Mouse (Mus musculus): ENCODE measurements around the gene Mrpl27. TPM values are rescaled to one million over a fixed set of nuclear protein-coding genes. Genes with fewer than 3 reads are reported as not detected.
"Not testable (repeated sequence)": the region's sequence is repeated elsewhere in the genome, so short reads cannot be mapped to it uniquely, and the experiment has no call there.

Mrpl27 gene
- polyA plus RNA-seq, 1 experiment from 2014 or later = 138 TPM

DNA sequence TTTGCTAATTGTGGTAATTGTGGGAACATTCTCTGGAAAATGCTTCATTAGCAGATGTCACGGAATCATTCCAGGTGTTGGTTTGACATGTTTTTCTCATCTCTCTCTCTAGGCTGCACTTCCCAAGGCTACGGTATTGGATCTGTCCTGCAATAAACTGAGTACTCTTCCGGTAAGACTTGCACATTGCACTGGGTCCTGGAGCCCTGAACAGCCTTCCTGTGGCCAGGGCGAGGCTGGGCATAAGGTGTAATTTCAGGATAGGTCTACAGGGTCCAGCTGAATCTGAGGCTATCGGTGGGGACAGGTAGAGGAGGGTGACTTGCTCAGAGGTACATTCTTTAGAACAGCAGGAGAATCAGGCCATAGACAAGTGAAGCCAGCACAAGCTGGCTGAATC, 21.6 kb upstream of the Mrpl27 start:
- Histone ChIP-seq H3K36me3 (replicated peaks) (peaks cover 46% of the 10 kb centered on the region), H3K9me3 (no peaks in the 10 kb centered on the region), H3K4me1 (peaks cover 14% of the 10 kb centered on the region), H3K4me2 (no peak overlapping the region), H3K27me3 (replicated peaks) (no peaks in the 10 kb centered on the region), H3K4me3 (no peak overlapping the region), H3K27ac (no peak overlapping the region), H3K9ac (no peak overlapping the region)
- ATAC-seq (replicated peaks) = no peak
- WGBS = 94% methylated on average over 5 of the region's 5 CpGs

DNA sequence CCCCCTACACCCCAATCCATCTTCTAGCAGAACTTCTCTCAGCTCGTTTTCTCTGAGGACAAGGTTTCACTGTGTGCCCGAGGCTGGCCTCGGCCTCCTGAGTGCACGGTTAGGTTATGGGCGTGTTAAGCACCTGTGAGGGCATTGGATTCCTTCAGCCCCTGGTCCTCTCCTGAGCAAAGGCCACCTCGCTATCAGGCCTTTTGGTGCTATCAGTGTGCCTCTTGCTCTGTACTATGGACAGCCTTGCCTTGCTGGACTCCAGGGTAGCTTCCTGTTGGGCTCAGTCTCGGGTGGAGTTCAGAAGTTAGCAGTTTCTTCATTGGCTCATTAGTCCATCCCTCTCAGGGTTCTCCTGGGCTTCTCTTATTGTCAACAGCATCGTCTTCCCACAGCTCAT, 20.6 kb upstream of the Mrpl27 start:
- Histone ChIP-seq H3K9ac (no peak overlapping the region), H3K4me3 (no peak overlapping the region), H3K36me3 (replicated peaks) (peaks cover 57% of the 10 kb centered on the region), H3K4me1 (peaks cover 14% of the 10 kb centered on the region), H3K9me3 (no peaks in the 10 kb centered on the region), H3K4me2 (no peak overlapping the region), H3K27ac (no peak overlapping the region), H3K27me3 (replicated peaks) (no peaks in the 10 kb centered on the region)
- 92% methylated on average over 8 of the region's 8 CpGs for WGBS
- ATAC-seq (replicated peaks) = no peak

DNA sequence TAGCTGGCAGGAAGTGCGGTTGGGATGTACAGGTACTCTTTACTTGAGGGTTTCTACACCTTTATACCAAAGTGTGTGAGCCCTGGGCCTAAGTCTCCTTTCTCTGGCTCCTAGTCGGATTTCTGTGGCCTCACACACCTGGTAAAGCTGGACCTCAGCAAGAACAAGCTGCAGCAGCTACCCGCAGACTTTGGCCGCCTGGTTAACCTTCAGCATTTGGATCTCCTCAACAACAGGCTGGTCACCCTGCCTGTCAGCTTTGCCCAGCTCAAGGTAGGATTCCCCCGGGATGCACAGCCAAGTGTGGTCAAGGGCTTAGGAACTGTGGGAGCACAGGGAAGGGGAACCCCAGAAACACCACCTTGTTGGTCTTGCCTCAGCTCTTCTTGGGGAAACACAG, 19.1 kb upstream of the Mrpl27 start:
- WGBS = 90% methylated on average over 5 of the region's 5 CpGs
- no peaks in the 10 kb centered on the region for H3K27me3 ChIP-seq (replicated peaks)
- H3K4me3 ChIP-seq = no peak overlapping the region
- H3K36me3 ChIP-seq (replicated peaks) = peaks cover 63% of the 10 kb centered on the region
- no peak for ATAC-seq (replicated peaks)
- no peak overlapping the region for H3K27ac ChIP-seq
- no peak overlapping the region for H3K4me2 ChIP-seq
- H3K4me1 ChIP-seq = peaks cover 14% of the 10 kb centered on the region
- H3K9me3 ChIP-seq = no peaks in the 10 kb centered on the region
- no peak overlapping the region for H3K9ac ChIP-seq

DNA sequence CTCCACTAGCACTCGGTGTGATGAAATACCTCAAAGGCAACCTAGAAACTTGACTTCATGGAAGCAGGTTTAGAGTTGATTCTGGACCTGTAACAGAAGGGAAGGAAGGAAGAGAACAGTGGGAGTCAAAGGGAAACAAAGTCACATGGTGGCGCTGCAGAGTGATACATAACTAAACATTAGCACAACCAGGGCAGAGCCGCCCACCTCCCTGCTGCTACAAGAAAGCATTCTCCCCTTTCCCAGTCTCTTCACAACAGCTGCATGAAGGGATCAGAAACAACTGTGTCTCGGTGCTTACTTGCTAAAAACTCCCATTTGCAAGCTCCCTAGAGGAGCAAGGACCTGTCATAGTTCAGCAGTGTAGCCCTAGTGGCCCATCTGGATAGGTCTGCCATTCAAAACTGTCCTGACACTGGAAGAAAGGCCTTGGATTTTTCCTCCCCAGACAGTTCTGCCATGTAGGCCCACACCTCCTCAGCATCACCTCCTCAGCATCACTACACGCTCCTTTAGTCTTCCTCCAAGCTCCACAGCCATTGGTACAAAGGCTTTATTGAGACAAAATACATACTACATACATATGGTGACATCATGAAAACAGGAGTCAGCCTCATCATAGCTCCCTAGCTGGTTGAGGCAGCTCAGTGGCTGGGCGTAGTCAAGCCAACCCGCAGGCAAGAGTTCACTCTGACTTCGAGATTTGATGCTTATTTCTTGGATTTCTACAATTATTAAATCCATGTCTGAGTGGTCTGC, 8.9 kb upstream of the Mrpl27 start:
- H3K36me3 ChIP-seq (replicated peaks) = peaks cover 65% of the 10 kb centered on the region
- 85% methylated on average over 8 of the region's 8 CpGs for WGBS

DNA sequence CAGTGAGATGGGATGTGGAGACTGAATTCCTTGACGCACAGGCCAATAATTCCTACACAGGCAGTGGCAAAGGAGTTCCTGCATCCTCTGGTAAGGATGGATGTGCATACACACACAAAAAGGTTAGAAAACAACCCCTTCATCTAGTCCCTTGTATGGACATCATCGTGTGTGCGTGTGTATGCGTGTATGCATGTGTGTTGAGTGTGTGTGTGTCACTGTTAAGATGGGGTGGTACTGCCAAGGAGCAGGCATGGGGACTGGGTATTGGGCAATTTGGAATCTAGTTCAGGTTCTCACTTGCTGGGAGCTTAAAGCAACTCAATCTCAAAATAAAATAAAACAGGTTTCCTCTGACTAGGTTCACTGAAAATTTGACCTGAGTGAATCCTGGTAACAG, 7.1 kb upstream of the Mrpl27 start:
- 95% methylated on average over 4 of the region's 4 CpGs for whole genome bisulfite sequencing
- H3K4me1 ChIP-seq = no peaks in the 10 kb centered on the region
- peaks cover 47% of the 10 kb centered on the region; the same call in 1 of the 2 replicates for H3K36me3 ChIP-seq (replicated peaks)
- H3K9ac ChIP-seq = no peak overlapping the region
- H3K4me2 ChIP-seq = no peak overlapping the region
- H3K27ac ChIP-seq = no peak overlapping the region
- no peaks in the 10 kb centered on the region for H3K9me3 ChIP-seq
- no peaks in the 10 kb centered on the region for H3K27me3 ChIP-seq (replicated peaks)
- no peak for ATAC-seq (replicated peaks)
- H3K4me3 ChIP-seq = no peak overlapping the region

More for the DNA sequence above, 8.9 kb upstream of the Mrpl27 start:
- no peaks in the 10 kb centered on the region for H3K9me3 ChIP-seq
- no peak overlapping the region for H3K4me2 ChIP-seq
- ATAC-seq (replicated peaks) = no peak
- H3K9ac ChIP-seq = no peak overlapping the region
- H3K4me1 ChIP-seq = no peaks in the 10 kb centered on the region
- H3K4me3 ChIP-seq = no peak overlapping the region
- no peaks in the 10 kb centered on the region for H3K27me3 ChIP-seq (replicated peaks)
- no peak overlapping the region for H3K27ac ChIP-seq

DNA sequence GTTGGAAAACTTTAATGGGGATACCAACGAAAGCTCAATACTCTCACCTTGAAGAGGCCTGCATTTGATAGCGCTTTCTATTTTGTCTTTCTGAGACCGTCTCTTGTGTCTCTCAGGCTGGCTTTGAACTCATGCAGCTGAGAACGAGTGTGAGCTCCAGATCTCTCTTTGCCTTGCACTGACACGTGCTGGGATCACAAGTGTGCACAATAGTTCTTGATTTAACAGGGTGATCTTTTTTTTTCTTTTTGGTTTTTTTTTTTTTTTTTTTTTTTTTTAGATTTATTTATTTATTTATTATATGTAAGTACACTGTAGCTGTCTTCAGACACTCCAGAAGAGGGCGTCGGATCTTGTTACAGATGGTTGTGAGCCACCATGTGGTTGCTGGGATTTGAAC, 2.3 kb upstream of the Mrpl27 start:
- H3K4me2 ChIP-seq; H3K27ac ChIP-seq; H3K4me3 ChIP-seq; H3K27me3 ChIP-seq (replicated peaks); H3K9ac ChIP-seq; ATAC-seq (replicated peaks); H3K9me3 ChIP-seq; H3K36me3 ChIP-seq (replicated peaks): not testable (repeated sequence)
- H3K4me1 ChIP-seq = peaks cover 20% of the 10 kb centered on the region
- WGBS = 88% methylated on average over 7 of the region's 7 CpGs

DNA sequence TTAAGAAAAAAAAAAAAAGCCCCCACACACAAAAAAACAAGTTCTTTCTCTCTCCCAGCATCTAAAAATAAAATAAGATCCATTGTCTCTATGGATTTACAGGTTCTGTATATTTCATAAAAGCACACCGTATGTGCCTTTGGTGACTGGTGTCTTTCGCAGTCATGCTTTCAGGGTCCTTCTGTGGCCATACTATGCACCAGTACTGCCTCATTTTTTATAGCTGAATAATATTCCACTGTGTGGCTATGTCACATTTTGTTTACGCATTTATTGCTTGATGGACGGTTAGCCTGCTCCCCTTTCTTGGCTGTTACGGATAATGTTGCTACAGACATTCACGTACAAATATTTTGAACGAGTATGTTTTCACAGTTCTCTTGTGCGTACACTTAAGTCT, 594 bp upstream of the Mrpl27 start:
- H3K36me3 ChIP-seq (replicated peaks) = 0 out of 2 replicates have a peak, but pooled peaks cover 4% of the 10 kb centered on the region
- no peaks in the 10 kb centered on the region for H3K9me3 ChIP-seq
- H3K9ac ChIP-seq = no peak overlapping the region
- H3K4me3 ChIP-seq = peak overlapping the region; percentile 83
- H3K4me1 ChIP-seq = peaks cover 20% of the 10 kb centered on the region
- peak overlapping the region; percentile 83 for H3K4me2 ChIP-seq
- ATAC-seq (replicated peaks) = no peak
- H3K27ac ChIP-seq = no peak overlapping the region
- no peaks in the 10 kb centered on the region for H3K27me3 ChIP-seq (replicated peaks)
- 45% methylated on average over 8 of the region's 8 CpGs for WGBS

DNA sequence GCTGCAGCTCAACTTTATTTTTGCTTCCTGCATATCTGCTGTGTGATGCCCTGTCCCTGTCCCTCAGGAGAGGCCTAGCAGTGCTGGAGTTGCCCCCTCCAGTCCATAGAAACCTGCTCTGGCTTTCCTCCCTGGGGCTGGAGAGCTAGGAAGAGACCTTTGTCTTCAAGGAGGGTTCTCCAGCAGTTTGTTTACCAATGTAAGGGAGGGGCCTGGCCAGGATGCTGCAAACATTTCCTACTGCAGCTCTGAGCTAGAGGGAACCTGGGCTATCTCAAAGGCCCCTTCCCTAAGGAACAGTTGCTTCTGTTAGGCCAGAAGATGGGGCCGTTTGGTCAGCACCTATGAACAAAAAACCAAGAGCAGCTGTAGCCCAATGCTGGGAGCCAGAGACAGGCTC, 7.8 kb downstream of the Mrpl27 start:
- Histone ChIP-seq H3K4me1 (no peaks in the 10 kb centered on the region), H3K27me3 (replicated peaks) (no peaks in the 10 kb centered on the region), H3K4me2 (no peak overlapping the region), H3K9me3 (no peaks in the 10 kb centered on the region), H3K9ac (no peak overlapping the region), H3K36me3 (replicated peaks) (peaks cover 24% of the 10 kb centered on the region), H3K27ac (no peak overlapping the region), H3K4me3 (no peak overlapping the region)
- 77% methylated on average over 1 of the region's 1 CpGs for WGBS
- ATAC-seq (replicated peaks) = no peak

DNA sequence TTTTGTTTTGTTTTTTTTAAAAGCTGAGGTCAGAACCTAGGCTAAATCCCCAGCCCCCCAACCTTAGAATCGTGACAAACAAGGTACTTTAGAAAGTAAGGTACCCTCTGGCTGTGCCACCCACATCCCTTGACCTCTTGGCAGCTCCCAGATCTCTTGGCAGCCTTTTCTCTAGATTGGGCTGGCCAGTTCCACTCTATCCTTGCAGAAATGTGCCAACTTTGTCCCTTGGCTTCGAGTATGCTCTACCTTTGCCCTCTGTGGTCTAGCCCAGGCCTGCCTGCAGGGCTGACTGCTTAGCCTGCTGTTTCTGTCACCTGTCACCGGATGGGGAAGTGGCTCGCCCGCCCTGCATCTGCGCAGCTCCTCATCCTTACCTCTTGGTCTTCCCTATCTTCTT, 11.7 kb downstream of the Mrpl27 start:
- Histone ChIP-seq H3K36me3 (replicated peaks) (peaks cover 33% of the 10 kb centered on the region), H3K4me2 (no peak overlapping the region), H3K4me1 (no peaks in the 10 kb centered on the region), H3K9ac (no peak overlapping the region), H3K27me3 (replicated peaks) (no peaks in the 10 kb centered on the region), H3K4me3 (no peak overlapping the region), H3K9me3 (no peaks in the 10 kb centered on the region), H3K27ac (no peak overlapping the region)
- WGBS = 91% methylated on average over 6 of the region's 6 CpGs
- ATAC-seq (replicated peaks) = no peak

DNA sequence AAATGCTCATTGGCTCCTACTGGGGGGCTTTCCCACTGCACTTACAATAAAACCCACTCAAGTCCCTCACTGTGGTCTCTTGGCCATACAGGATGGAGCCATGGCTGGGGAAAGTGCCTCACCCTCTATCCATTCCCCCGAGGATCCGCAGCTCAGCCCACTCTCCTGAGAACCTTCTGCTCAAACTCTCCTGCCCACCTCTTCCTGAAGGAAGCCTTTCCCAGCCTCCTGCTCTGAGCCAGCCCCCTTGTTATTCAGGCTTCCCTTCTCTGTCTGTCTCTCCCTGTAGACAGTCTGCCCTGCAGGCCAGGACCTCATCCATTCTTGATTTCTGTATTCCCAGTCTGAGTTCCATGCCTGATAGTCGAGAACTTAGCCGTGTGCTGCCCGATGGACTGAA, 21.4 kb downstream of the Mrpl27 start:
- 82% methylated on average over 5 of the region's 5 CpGs for WGBS
- Histone ChIP-seq H3K4me1 (peaks cover 24% of the 10 kb centered on the region), H3K9me3 (no peaks in the 10 kb centered on the region), H3K27me3 (replicated peaks) (no peaks in the 10 kb centered on the region), H3K4me3 (no peak overlapping the region), H3K36me3 (replicated peaks) (no peaks in the 10 kb centered on the region), H3K27ac (no peak overlapping the region), H3K4me2 (no peak overlapping the region), H3K9ac (no peak overlapping the region)
- ATAC-seq (replicated peaks) = no peak

DNA sequence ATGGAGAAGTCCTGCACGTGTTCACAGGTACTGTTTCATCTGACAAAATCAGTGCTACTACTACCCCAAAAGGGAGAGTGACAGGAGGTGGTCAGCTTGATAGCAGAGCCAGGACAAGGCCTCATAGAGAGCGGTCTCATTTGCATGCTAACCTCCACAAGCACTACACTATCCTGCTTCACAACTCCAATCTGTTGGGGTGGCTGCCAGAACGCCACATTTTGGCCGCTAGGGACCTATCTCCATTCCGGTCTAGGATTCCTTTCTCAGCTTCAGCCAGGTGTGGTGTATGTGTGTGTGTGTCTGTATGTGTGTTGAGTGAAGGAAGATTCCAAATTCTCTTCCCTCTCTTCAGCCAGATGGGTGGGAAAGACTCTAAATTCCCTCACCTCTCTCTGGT, 21.9 kb downstream of the Mrpl27 start:
- H3K36me3 ChIP-seq (replicated peaks) = no peaks in the 10 kb centered on the region
- H3K4me2 ChIP-seq = no peak overlapping the region
- peaks cover 24% of the 10 kb centered on the region for H3K4me1 ChIP-seq
- no peaks in the 10 kb centered on the region for H3K9me3 ChIP-seq
- H3K27ac ChIP-seq = no peak overlapping the region
- ATAC-seq (replicated peaks) = no peak
- H3K9ac ChIP-seq = no peak overlapping the region
- H3K4me3 ChIP-seq = no peak overlapping the region
- no peaks in the 10 kb centered on the region for H3K27me3 ChIP-seq (replicated peaks)
- 87% methylated on average over 5 of the region's 5 CpGs for WGBS

DNA sequence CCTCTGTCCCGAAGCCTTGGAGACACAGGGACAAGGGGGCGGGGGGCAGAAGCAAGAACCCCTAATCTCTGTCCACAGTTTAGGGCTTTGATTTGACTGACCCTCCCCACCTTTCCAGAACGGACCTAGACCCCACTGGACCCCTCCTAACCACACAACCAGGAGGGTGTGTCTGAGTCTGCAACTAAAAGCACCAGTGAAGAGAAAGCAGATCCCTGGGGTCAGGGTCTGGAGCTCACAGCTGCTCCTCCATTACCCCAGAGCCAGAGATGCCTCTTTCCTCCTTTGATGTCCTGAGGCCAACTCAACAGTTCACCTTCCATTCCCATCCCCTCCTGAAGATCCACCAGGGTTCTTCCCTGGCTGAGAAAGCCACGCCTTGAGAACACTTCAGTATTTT, 22.7 kb downstream of the Mrpl27 start:
- Histone ChIP-seq H3K27ac (no peak overlapping the region; the same call in 1 of the 2 replicates), H3K9ac (peak overlapping the region; percentile 98), H3K9me3 (no peaks in the 10 kb centered on the region), H3K4me2 (peak overlapping the region; percentile 93), H3K36me3 (replicated peaks) (no peaks in the 10 kb centered on the region), H3K4me1 (peaks cover 24% of the 10 kb centered on the region), H3K27me3 (replicated peaks) (no peaks in the 10 kb centered on the region), H3K4me3 (peak overlapping the region; percentile 99)
- no peak for ATAC-seq (replicated peaks)
- WGBS = 38% methylated on average over 4 of the region's 4 CpGs

Data from midbrain, embryonic 15.5 days (tissue).